Mouse (Mus musculus): Measurements from ENCODE around the gene Zdhhc9. TPM values are rescaled to one million over a fixed set of nuclear protein-coding genes. Genes with fewer than 3 reads are reported as not detected.

Gene Zdhhc9
- polyA plus RNA-seq, 1 experiment: 16.6 TPM

DNA sequence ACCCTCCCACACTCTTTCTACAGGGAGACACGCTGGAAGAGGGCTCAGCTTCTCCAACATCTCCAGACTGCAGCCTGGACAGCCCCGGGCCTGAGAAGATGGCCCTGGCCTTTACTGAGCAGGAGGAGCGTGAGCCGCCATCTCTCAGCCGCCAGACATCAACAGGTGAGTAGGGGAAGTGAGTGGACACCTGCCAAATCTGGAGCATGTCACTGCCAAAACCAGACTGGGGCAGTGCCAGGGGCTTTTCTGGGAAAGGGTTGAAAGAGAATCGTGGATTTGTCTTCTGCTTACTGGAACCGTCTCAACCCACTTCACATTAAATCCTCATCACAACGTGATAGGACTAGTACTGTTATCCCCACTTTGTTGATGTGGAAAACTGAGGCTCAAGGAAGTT, 51.3 kb downstream of the Zdhhc9 start:
- no peaks in the 10 kb centered on the region for H3K79me2 ChIP-seq (ENCODE audit: control insufficient read depth, insufficient read depth)
- no peaks in the 10 kb centered on the region for H3K27me3 ChIP-seq (ENCODE audit: control insufficient read depth, insufficient read depth, insufficient read length)
- no peaks in the 10 kb centered on the region for H3K36me3 ChIP-seq (ENCODE audit: control insufficient read depth, insufficient read depth)
- no peak overlapping the region for H3ac ChIP-seq (ENCODE audit: control insufficient read depth, insufficient read length)
- TF ChIP-seq TCF12 (IDR thresholded peaks at IDR 0.05; ENCODE audit: insufficient read depth, poor library complexity, severe bottlenecking): no peak
- no peak for TF ChIP-seq SRF (IDR thresholded peaks at IDR 0.05; ENCODE audit: control insufficient read depth, insufficient read length, low read depth)
- no peak for TF ChIP-seq USF1 (IDR thresholded peaks at IDR 0.05; ENCODE audit: low read depth)
- no peak for TF ChIP-seq REST (IDR thresholded peaks at IDR 0.05; ENCODE audit: insufficient read depth, insufficient read length)
- TF ChIP-seq E2F4 (IDR thresholded peaks at IDR 0.05; ENCODE audit: insufficient read depth): no peak
- TF ChIP-seq MYOG (IDR thresholded peaks at IDR 0.05; ENCODE audit: control insufficient read depth in 1 of 3, insufficient read depth in 1 of 3, insufficient read length in 2 of 3, low read depth in 2 of 3): no peak
- no peak for TF ChIP-seq MAX (IDR thresholded peaks at IDR 0.05; ENCODE audit: low read depth)
- TF ChIP-seq POLR2AphosphoS2 (IDR thresholded peaks at IDR 0.05; ENCODE audit: insufficient read length, low read depth): no peak
- H3K4me2 ChIP-seq (ENCODE audit: low read depth): no peak overlapping the region
- no peak overlapping the region for H3K4me3 ChIP-seq

DNA sequence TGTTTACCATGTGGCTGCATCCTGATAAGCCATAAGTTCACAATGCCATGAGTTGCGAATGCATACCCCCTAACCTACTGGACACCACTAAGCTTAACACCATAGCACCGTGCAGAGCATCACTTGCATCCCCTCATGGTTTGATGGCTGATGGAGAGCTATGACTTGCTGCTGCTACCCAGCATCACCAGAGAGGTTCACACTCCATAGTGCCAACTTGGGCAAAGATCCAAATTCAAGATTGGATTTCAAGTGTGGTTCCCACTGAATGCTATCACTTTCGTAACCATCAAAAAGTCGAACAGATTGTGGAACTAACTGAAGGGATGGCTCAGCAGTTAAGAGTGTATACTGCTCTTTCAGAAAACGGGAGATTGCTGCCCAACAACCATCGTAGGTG, 53.2 kb downstream of the Zdhhc9 start:
- Histone ChIP-seq H3K36me3 (ENCODE audit: control insufficient read depth, insufficient read depth) (no peaks in the 10 kb centered on the region), H3K4me2 (ENCODE audit: low read depth) (no peak overlapping the region)
- TF ChIP-seq MAX (IDR thresholded peaks at IDR 0.05; ENCODE audit: low read depth): no peak

DNA sequence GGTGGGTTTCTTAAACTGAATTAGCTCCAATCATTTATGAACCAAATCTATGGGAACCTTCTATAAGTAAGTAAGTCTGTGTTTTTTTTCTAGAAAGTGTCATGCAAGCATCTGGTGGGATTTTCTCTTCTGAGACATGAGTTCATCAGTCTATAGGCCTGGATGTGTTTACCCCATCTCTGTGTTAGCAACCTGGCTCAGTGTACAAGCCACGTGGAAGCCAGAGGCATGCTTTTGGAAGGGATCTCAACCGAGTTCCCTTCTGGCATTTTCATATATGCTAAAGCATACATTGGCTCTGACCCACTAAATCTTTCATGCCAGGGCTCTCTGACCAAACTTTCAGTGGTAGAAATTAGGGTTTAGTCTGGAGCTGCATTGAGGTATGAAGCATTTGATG, 54.7 kb downstream of the Zdhhc9 start:
- H3K27me3 ChIP-seq (ENCODE audit: control insufficient read depth, insufficient read depth, insufficient read length): no peaks in the 10 kb centered on the region
- H3ac ChIP-seq (ENCODE audit: control insufficient read depth, insufficient read length): no peak overlapping the region
- H3K4me2 ChIP-seq (ENCODE audit: low read depth): no peak overlapping the region
- no peaks in the 10 kb centered on the region for H3K79me2 ChIP-seq (ENCODE audit: control insufficient read depth, insufficient read depth)
- TF ChIP-seq CEBPB (IDR thresholded peaks at IDR 0.05; ENCODE audit: insufficient read depth, poor library complexity, severe bottlenecking) (no peak), MAX (IDR thresholded peaks at IDR 0.05; ENCODE audit: low read depth) (no peak), MYOG (IDR thresholded peaks at IDR 0.05; ENCODE audit: control insufficient read depth in 1 of 3, insufficient read depth in 1 of 3, insufficient read length in 2 of 3, low read depth in 2 of 3) (no peak)
- H3K36me3 ChIP-seq (ENCODE audit: control insufficient read depth, insufficient read depth): no peaks in the 10 kb centered on the region
- H3K4me3 ChIP-seq: no peak overlapping the region

More for the DNA sequence above, 53.2 kb downstream of the Zdhhc9 start:
- no peak overlapping the region for H3ac ChIP-seq (ENCODE audit: control insufficient read depth, insufficient read length)
- no peaks in the 10 kb centered on the region for H3K27me3 ChIP-seq (ENCODE audit: control insufficient read depth, insufficient read depth, insufficient read length)
- H3K4me3 ChIP-seq: no peak overlapping the region
- H3K79me2 ChIP-seq (ENCODE audit: control insufficient read depth, insufficient read depth): no peaks in the 10 kb centered on the region

DNA sequence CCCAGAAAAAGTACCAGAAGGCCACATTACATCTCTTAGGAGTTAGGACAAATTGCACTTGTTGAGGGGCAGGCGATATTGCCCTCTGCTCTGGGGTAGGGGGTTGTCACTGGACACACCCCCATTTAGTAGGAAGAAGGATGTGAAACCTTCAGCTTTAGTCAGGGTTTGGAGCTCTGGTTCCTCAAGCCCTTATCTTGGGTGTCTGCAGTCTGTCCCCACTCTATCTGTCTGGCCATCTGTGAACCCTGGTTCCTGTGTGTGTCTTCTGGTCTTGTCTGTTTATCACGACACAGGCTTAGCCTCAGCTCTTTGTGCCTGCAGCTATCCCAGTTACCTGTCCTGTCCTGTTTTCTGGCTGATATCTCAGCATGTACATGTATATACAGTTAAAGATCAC, 55.3 kb downstream of the Zdhhc9 start:
- H3K4me3 ChIP-seq: no peak overlapping the region
- no peak overlapping the region for H3K4me2 ChIP-seq (ENCODE audit: low read depth)
- TF ChIP-seq E2F4 (IDR thresholded peaks at IDR 0.05; ENCODE audit: insufficient read depth) (no peak), USF1 (IDR thresholded peaks at IDR 0.05; ENCODE audit: low read depth) (no peak)
- no peaks in the 10 kb centered on the region for H3K79me2 ChIP-seq (ENCODE audit: control insufficient read depth, insufficient read depth)
- no peak overlapping the region for H3ac ChIP-seq (ENCODE audit: control insufficient read depth, insufficient read length)
- H3K36me3 ChIP-seq (ENCODE audit: control insufficient read depth, insufficient read depth): no peaks in the 10 kb centered on the region
- H3K27me3 ChIP-seq (ENCODE audit: control insufficient read depth, insufficient read depth, insufficient read length): no peaks in the 10 kb centered on the region

DNA sequence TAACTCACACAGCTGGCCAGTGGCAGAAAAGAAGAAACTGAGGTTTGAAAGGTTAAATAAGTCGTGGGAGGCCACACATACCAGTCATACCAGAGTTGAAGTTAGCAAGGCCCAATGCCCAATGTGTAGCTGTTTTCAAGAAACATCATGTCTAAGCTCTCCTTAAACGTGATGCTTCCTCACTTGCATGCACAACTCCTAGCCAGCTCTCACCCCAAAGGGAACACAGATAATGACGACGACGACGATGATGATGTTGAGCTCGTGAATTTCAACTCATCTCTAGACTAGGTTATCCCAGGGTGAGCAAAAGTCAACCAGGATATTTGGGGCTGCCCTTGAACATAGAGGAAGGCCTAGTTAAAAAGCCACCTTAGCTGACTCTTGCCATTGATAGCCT, 56.6 kb downstream of the Zdhhc9 start:
- no peaks in the 10 kb centered on the region for H3K79me2 ChIP-seq (ENCODE audit: control insufficient read depth, insufficient read depth)
- TF ChIP-seq TCF12 (IDR thresholded peaks at IDR 0.05; ENCODE audit: insufficient read depth, poor library complexity, severe bottlenecking): no peak
- TF ChIP-seq TCF3 (IDR thresholded peaks at IDR 0.05; ENCODE audit: insufficient read length, low read depth): no peak
- no peak for TF ChIP-seq E2F4 (IDR thresholded peaks at IDR 0.05; ENCODE audit: insufficient read depth)
- no peak for TF ChIP-seq POLR2A (IDR thresholded peaks at IDR 0.05; ENCODE audit: insufficient read length, low read depth)
- no peak for TF ChIP-seq SRF (IDR thresholded peaks at IDR 0.05; ENCODE audit: control insufficient read depth, insufficient read length, low read depth)
- no peak for TF ChIP-seq POLR2AphosphoS2 (IDR thresholded peaks at IDR 0.05; ENCODE audit: insufficient read length, low read depth)

DNA sequence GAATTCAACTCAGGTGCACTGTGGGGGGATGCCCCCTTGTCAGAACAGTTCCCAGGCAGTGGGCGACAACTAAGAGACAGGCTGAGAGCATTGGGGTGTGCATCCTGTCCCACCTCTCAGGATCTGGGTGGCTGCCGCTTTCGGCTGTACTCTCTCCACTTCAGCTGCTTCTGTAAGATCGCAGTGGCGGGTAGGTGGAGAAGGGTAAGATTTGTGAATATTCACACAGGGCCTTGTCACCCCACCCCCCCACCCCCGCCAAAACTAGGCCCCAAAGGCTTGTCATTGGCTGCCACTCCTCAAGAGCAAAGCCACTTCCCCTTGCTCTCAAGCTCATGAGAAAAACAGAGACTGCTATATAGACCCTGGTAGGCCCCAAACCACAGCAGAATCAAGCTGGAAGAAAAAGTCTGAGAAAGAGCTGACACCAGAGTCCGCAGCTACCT, 60.9 kb downstream of the Zdhhc9 start:
- H3K79me2 ChIP-seq (ENCODE audit: control insufficient read depth, insufficient read depth): no peaks in the 10 kb centered on the region
- no peaks in the 10 kb centered on the region for H3K27me3 ChIP-seq (ENCODE audit: control insufficient read depth, insufficient read depth, insufficient read length)
- no peak overlapping the region for H3K4me2 ChIP-seq (ENCODE audit: low read depth)
- H3ac ChIP-seq (ENCODE audit: control insufficient read depth, insufficient read length): no peak overlapping the region
- no peaks in the 10 kb centered on the region for H3K36me3 ChIP-seq (ENCODE audit: control insufficient read depth, insufficient read depth)
- TF ChIP-seq MYOD1 (IDR thresholded peaks at IDR 0.05; ENCODE audit: control insufficient read depth in 1 of 3, insufficient read length in 2 of 3, low read depth in 2 of 3) (no peak), E2F4 (IDR thresholded peaks at IDR 0.05; ENCODE audit: insufficient read depth) (no peak), MAX (IDR thresholded peaks at IDR 0.05; ENCODE audit: low read depth) (no peak), TCF3 (IDR thresholded peaks at IDR 0.05; ENCODE audit: insufficient read length, low read depth) (no peak)
- no peak overlapping the region for H3K4me3 ChIP-seq

More for the DNA sequence above, 56.6 kb downstream of the Zdhhc9 start:
- Histone ChIP-seq H3ac (ENCODE audit: control insufficient read depth, insufficient read length) (no peak overlapping the region), H3K36me3 (ENCODE audit: control insufficient read depth, insufficient read depth) (no peaks in the 10 kb centered on the region), H3K4me2 (ENCODE audit: low read depth) (no peak overlapping the region), H3K4me3 (no peak overlapping the region), H3K27me3 (ENCODE audit: control insufficient read depth, insufficient read depth, insufficient read length) (no peaks in the 10 kb centered on the region)
